Mouse (Mus musculus) lung, postnatal 14 days (tissue): ENCODE measurements at regions not wholly inside any gene's neighbourhood (a gene's known extent, or its start where the extent isn't known, plus 50 kb on each side); places are given as distances from the start of the nearest gene placed in this dataset.
"Not testable (repeated sequence)": the region's sequence is repeated elsewhere in the genome, so short reads cannot be mapped to it uniquely, and the experiment has no call there.

Source experiments
- DNase-seq: peaks from one replicate; pipeline ENCODE4 v3.0.0; 2021

DNA sequence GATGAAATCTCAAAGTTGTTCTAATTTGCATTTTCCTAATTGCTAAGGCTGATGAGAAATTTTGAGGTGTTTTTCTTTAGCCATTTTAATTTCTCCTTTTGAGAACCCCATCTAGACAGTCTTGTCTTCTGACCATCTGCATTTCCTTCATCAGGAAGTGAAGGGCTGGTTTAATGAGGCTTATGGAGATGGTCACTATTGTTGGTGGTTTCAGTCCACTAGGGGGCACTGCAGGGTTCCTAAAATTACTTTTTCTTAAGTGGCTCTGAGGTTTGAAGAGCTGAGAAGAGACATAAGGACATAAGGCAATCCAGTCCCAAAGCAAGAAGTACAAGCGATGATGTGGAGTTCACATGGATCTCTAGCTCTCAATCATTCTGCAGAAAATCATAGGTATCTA, 571.2 kb downstream of the Dad1 start:
- not testable (repeated sequence) for DNase-seq

GRCm38 (mm10) chr14:53681320-53681719, 572.6 kb downstream of the Dad1 start:
- DNase-seq, result not testable (repeated sequence)

GRCm38 (mm10) chr14:53665681-53666080, 588.2 kb downstream of the Dad1 start:
- not testable (repeated sequence) for DNase-seq

GRCm38 (mm10) chr14:53662700-53663355, 591.1 kb downstream of the Dad1 start:
- DNase-seq, result not testable (repeated sequence)

- not testable (repeated sequence) for DNase-seq
These were observed 599.2 kb downstream of the Dad1 start for GRCm38 (mm10) chr14:53654669-53655068.

DNA sequence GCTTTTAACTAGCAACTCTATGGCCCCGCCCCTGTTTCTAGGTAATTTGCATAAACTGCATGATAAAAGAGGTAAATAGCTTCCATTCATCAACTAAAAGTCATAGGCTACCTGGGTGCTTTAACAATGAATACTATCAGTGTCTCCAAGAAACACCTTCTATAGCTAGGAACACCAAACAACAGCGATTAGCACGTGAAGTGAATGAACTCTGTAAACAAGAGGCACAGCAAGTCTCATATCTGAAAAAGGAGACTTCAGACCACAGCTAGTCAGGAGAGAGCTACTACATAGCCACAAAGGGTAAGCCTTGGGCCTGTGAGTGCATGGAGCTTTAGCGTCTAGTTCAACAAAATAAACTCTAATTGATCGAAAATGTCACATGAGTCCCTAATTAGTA, 602.8 kb downstream of the Dad1 start:
- not testable (repeated sequence) for DNase-seq

GRCm38 (mm10) chr14:53649189-53649588, 604.7 kb downstream of the Dad1 start:
- DNase-seq, result not testable (repeated sequence)

GRCm38 (mm10) chr14:53640441-53640840, 613.5 kb downstream of the Dad1 start:
- DNase-seq, result not testable (repeated sequence)

DNA sequence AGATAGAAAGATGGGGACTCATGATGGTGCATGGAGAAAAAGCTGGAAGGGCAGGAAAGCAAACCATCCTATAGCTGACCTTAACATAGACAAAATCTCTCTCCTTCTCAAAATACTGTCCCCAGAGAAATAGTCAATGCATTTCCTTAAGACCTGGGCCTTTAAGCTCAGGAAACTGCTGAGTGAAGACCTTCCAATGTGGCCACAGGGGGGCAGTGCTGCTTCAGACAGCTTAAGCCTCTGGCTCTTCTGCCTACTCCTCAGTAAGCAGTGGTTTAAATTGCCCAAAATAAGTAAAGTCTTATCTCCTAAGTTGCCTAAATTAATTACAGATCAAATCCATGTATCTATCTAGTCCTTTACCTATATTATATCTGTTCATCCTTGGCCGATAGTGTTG, 616.2 kb downstream of the Dad1 start:
- DNase-seq, result not testable (repeated sequence)

DNA sequence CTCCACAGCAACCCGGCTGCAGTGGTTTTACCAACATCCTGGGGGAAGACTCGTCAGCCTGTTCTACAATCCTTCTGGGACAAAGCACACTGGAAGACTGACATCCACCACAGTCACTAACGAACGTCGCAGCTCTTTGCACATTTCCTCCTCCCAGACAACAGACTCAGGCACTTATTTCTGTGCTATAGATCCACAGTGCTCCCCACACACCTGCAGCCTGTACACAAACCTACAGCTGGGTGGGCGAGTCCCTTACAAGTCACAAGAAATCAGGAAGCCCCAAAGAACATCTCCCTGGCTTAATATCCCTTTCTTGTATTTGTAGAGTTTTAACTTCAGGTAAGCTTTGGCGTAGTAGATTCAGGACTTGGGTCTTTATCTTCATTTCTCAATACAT, 618.7 kb downstream of the Dad1 start:
- DNase-seq, result not testable (repeated sequence)

DNA sequence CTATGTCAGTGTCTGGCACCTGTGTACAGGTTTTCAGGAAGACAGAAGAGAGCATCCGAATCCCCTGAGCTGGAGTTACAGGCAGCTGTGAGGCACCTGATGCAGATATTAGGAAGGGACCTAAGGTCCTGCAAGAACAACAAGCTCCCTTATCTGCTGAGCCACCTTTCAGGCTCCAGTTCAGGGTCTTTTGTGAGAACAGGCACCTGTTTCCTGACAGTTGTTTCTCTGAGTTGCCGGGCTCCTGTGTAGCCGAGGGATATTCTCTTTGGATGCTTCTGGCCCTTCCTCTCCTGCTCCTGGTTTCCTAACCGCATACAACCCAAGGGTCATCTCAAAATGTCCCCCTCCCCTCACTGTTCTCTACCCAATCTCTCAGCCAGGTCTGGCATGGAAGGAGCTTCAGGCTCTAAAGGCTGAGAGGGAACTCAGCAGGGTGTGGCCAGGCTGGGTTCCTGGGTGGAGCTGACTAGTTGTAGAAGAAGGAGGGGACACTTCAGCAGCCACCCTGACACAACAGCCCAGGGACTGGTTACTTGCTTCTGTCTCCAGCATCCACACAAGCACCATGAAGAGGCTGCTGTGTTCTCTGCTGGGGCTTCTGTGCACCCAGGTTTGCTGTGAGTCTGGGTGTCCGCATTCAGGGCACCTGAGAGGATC, 619.5 kb downstream of the Dad1 start:
- not testable (repeated sequence) for DNase-seq

GRCm38 (mm10) chr14:53633743-53634142, 620.2 kb downstream of the Dad1 start:
- not testable (repeated sequence) for DNase-seq

DNA sequence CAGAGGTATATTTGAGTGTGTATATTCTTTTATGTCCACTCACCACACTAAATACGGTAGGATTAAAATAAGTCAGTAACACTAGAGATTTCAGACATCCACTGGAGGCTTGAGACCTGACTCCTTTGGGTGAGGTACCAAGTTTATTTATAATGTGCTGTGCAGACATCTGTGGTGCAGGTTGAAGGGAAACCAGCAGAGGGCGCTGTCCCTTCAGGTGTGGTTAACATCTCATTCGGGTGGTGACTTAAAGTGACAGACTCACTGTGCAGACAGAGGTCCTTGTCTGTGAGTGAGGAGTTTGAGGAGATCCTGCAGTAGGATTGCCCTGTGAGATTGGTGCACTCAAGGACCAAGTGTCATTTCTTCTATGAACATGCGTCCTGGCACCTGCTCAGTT, 632.5 kb downstream of the Dad1 start:
- not testable (repeated sequence) for DNase-seq

- not testable (repeated sequence) for DNase-seq
These were observed 637.8 kb downstream of the Dad1 start for GRCm38 (mm10) chr14:53616061-53616460.

DNA sequence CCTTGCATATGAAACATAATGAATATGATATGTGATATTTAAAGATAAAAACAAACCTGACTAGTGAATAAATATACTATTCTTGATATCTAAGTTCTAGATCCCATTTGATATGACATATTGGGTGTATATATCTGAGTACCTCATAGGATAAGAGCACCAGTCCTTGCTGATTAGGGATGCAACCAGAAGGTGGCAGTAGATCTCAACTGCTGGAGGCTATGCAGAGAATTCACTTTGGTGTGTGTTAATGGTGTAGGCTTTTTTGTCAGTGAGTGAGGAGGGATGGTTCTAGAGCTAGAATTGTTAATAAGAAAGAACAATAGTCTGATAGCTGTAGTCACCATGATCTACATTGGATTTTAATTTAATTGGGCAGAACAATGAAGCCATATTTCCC, 639.6 kb downstream of the Dad1 start:
- no peak for DNase-seq

GRCm38 (mm10) chr14:53599299-53599698, 654.6 kb downstream of the Dad1 start:
- not testable (repeated sequence) for DNase-seq

DNA sequence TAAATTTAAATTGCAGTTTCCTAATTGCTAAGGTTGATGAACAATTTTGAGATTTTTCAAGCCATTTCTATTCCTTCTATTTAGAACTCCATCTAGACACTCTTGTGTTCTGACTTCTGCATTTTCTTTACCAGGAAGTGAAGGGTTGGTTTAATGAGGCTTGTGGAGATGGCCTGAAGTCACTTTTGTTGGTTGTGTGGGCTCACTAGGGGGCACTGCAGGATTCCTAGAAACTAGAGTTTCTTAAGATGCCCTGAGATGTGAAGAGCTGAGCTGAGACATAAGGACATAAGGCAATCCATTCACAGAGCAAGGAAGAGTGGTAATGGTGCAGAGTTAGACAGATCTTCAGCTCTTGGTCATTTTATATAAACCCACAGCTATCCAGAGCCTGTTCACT, 656.6 kb downstream of the Dad1 start:
- not testable (repeated sequence) for DNase-seq

DNA sequence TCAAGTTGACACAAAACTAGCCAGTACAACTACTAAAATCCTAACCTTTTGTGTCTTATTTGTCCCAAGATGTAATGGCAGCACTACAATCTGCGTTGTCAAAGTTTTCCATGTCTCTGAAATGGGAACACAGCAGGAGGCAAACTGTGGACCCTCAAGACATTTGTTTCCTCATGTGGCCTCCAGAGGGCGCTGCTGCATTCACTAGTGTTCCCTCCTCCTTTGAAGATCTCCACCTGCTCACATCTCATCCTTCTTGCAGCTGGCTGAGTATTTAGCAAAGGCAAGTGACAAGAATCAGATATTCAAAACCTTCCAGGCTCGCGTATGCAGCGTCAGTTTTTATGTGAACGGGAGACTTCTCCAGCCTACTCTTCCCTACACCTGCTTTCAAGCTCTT, 663.3 kb downstream of the Dad1 start:
- DNase-seq, result not testable (repeated sequence)

DNA sequence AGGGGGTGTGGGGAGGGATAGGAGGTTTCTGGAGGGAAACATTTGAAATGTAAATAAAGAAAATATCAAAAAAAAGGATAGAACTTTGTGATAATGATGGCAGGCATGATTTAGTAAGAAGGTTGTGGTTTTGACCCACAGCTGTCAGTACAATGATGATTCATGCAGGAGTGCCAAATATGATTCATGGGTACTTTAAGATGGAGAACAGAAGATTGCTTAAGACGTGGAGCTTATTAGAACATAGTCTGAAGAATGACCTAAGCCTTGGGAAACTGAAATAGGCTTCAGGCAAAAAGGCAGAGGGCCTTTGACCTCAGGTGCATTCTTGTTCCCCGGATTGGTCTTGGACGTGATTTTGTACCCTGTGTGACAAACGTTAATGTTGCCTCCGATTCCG, 671.4 kb downstream of the Dad1 start:
- not testable (repeated sequence) for DNase-seq

DNA sequence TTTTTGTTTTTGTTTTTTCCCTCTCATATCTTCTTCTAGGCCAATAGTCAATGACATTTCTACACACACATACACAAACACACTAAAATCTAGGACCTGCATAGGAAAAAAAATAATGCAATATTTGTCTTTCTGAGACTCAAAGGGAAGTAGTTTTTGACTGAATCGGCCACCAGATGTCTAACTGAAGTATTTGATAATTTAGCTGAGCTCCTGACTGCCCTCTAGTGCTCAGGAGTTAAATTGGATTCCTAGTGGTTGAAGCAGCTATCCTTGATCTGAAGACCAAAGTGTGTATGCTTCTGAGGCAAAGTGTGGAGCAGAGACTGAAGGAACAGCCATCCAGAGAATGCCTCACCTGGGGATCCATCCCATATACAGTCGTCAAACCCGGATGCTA, 672.2 kb downstream of the Dad1 start:
- not testable (repeated sequence) for DNase-seq

- not testable (repeated sequence) for DNase-seq
These were observed 677.0 kb downstream of the Dad1 start for GRCm38 (mm10) chr14:53576927-53577326.

- not testable (repeated sequence) for DNase-seq
These were observed 681.2 kb downstream of the Dad1 start for GRCm38 (mm10) chr14:53572701-53573100.

DNA sequence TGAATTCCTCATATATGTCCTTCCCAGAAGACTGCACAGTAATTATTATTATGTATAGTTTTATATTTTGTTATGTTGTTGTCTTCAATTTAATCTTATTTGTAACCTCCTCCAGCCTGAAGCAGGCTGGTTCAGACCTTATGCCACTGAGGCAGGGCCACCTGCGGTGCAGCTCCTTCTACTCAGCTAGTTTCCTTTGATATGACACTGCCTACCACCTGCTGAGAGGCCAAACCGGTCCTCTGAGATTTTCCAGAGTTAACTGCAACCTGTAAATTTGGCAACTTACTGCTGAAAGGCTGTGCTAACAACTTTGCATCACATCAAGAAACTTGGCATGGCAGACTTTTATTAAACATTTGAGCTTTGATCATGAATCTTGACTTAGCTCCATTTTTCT, 691.3 kb downstream of the Dad1 start:
- DNase-seq, result no peak

GRCm38 (mm10) chr14:53560146-53560545, 693.8 kb downstream of the Dad1 start:
- not testable (repeated sequence) for DNase-seq
